Mouse (Mus musculus) adrenal gland, postnatal 25 days (tissue): ENCODE results near the gene Megf8. TPM values are rescaled to one million over a fixed set of nuclear protein-coding genes. Genes with fewer than 3 reads are reported as not detected.

ENCODE experiments used
- DNase-seq: peaks from one replicate; pipeline ENCODE4 v3.0.0; 2021; ENCODE audit warnings: mixed read lengths
- total RNA-seq: library from RNA; stranded (reverse); gene quantifications from 2 replicates; pipeline ENCODE4 v1.2.3, GENCODE M21; 2021

Megf8 gene
- total RNA-seq, 1 experiment from 2014 or later = 77.1 TPM

GRCm38 (mm10) chr7:25406468-25406867 is 89.5 kb downstream of the Megf8 start:
- DNase-seq = no peak

GRCm38 (mm10) chr7:25409114-25409760 is 92.3 kb downstream of the Megf8 start:
- no peak for DNase-seq

GRCm38 (mm10) chr7:25410969-25411615 is 94.1 kb downstream of the Megf8 start:
- no peak for DNase-seq

GRCm38 (mm10) chr7:25411861-25412260 is 94.9 kb downstream of the Megf8 start:
- no peak for DNase-seq

- no peak for DNase-seq
Measured at GRCm38 (mm10) chr7:25412833-25413441, 96.0 kb downstream of the Megf8 start, which contains the start of gene Cxcl17. Gene Cxcl17 (minus strand): TSS chr7:25412886.

Other genes starting within 250 kb of the Megf8 start
- 15.4 and 22.6 TPM in 2 replicates for gene Grik5, start 244.8 kb upstream of the Megf8 start, total RNA-seq
- 21.0 and 23.3 TPM in 2 replicates for gene Zfp574, start 244.6 kb upstream of the Megf8 start, total RNA-seq
- 0.67 and 1.0 TPM in 2 replicates for gene Pou2f2, start 137.4 kb upstream of the Megf8 start, total RNA-seq
- gene Dedd2, start 96.5 kb upstream of the Megf8 start, total RNA-seq = 17.5 and 18.0 TPM in 2 replicates
- gene Zfp526, start 95.7 kb upstream of the Megf8 start, total RNA-seq = 14.6 and 16.0 TPM in 2 replicates
- 97.4 and 108 TPM in 2 replicates for gene Gsk3a, start 79.3 kb upstream of the Megf8 start, total RNA-seq
- gene Erf, start 66.4 kb upstream of the Megf8 start, total RNA-seq = 19.4 and 33.2 TPM in 2 replicates
- 134 and 146 TPM in 2 replicates for gene Cic, start 49.5 kb upstream of the Megf8 start, total RNA-seq
- gene Pafah1b3, start 19.2 kb upstream of the Megf8 start, total RNA-seq = 31.9 and 35.8 TPM in 2 replicates
- not detected in 2 replicates for gene Prr19, start 15.8 kb upstream of the Megf8 start, total RNA-seq
- 1.6 and 3.7 TPM in 2 replicates for gene Tmem145, start 11.1 kb upstream of the Megf8 start, total RNA-seq
- not detected in 2 replicates for gene Cnfn, start 52.6 kb downstream of the Megf8 start, total RNA-seq
- 295 and 303 TPM in 2 replicates for gene Lipe, start 81.5 kb downstream of the Megf8 start, total RNA-seq
- not detected in 2 replicates for gene Cxcl17, start 95.7 kb downstream of the Megf8 start, total RNA-seq
- gene Ceacam1, start 160.4 kb downstream of the Megf8 start, total RNA-seq = 19.9 and 22.7 TPM in 2 replicates
- 2.3 and 2.7 TPM in 2 replicates for gene Ceacam2, start 222.7 kb downstream of the Megf8 start, total RNA-seq